Mouse (Mus musculus) liver, postnatal 0 days (tissue): ENCODE results near the gene Eya4.

Experiments used
- CTCF ChIP-seq: sonication (generic); IDR thresholded peaks from 2 replicates; pipeline ENCODE4 v1.5.1; 2016; ENCODE audit warnings: antibody characterized with exemption, low read depth
- EP300 ChIP-seq: IDR thresholded peaks from 2 replicates; pipeline ENCODE4 v1.6.1; 2016; ENCODE audit warnings: antibody characterized with exemption, low read depth, mild to moderate bottlenecking

- TF ChIP-seq CTCF (peak; percentile 65), EP300 (no peak)
Observed at GRCm38 (mm10) chr10:23150401-23150800, 200.2 kb downstream of the Eya4 start.
